Mouse (Mus musculus) monocyte, adult 5-6 weeks (primary cell): ENCODE measurements around the gene Syt1. TPM values are rescaled to one million over a fixed set of nuclear protein-coding genes. Genes with fewer than 3 reads are reported as not detected.

Experiments
- ATAC-seq: fragments of 153-309, 156-312 bp; replicated peaks from 2 replicates; pipeline ENCODE4 v1.8.0; 2017; ENCODE audit warnings: mild to moderate bottlenecking; ENCODE audit not compliant: low TSS enrichment, insufficient number of reproducible peaks, severe bottlenecking, poor library complexity, low FRiP score
- total RNA-seq: library from RNA; stranded (forward); fragments of 200-1000, 200-491, 200-594 nt; gene quantifications from 3 replicates; pipeline ENCODE4 v1.2.3, GENCODE M21; 2017

Gene Syt1
- total RNA-seq, 1 experiment from 2014 or later: not detected

DNA sequence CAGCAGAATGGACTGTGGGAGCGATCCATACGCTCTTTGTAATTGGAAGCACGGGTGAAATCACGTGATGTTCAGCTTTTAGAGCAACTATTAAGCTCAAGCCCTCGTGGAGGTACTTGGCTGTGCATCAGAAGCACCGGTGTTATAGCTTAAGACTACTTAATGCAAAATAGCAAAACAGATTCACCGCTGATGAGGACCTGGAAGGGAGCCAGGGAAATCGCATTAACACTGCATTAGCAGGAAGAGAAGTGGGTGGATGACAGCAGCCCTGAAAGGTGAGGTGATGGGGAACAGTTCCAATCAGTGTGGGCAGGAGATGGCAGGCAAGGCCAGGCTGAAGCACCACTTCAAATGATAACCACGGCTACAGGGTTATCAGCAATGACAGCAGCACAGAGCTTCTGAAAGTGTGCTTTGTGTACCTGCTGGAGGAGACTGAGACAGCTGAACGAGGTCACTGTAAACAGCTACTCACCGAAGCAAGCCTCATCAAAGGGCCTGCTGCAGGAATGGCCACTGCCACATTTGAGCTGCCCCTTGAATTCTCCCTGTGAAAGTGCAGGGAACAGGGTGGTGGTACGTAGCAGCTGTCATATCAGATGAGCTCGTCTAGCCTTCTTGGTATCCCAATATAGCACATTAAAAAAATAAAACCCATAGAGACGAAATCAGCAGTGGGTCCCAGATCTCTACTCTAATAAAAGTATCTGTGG lies 330.9 kb downstream of the Syt1 start:
- ATAC-seq: no peak

DNA sequence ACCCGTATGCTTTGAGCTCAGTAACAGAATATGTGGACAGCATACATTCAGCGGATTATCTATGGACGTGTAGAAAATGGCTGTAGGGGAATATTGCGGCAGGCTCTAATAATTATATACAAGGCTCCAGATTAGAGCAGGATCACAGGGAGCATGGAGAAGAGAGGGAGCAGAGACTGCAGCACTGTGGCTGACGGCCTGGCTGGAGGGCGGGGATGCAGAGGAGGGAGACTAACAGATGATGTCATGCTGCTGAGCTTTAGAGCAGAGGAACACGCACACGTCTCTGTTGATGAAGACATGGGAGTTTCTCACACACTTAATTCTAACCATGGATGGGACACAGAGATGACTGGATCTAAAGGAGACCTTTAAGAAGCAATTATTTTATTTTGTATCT lies 333.7 kb downstream of the Syt1 start:
- ATAC-seq: no peak

DNA sequence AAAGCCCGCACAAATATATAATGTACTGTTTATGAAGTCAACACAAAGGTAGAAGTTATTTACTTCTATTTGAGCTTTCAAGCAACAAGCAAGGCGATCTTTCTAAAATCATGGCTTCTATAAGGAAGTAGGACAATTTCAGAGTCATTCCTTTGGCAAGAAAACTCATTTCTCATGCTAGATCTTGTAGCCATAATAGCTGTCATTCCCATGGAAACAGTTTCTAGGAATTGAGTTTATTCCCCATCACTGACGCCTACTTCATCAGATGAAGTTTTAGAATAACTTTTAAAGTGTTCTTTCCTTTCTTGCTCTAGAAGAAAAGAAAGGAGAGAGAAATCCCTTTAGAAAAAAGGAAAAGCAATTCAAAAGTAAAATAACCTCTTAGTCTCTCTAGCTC lies 341.8 kb downstream of the Syt1 start:
- ATAC-seq: no peak

DNA sequence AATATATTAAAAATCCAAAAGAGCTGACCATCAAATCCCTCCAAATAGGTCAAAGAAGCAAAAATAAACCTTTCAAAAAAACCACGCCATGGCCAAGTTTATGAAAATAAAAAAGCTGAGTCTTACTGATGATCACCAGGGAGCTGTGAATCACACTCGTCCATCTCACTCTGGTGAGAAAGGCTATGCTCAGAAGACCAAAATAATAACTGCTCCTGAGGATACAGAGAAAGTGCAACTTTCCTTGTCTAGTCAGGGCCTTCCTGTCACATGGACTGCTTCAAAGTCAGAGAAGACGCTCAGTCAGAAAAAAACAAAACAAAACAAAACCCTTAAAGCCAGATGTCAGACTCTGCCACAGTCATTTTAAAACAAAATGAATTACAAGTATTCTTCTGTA lies 350.5 kb downstream of the Syt1 start:
- ATAC-seq: no peak

DNA sequence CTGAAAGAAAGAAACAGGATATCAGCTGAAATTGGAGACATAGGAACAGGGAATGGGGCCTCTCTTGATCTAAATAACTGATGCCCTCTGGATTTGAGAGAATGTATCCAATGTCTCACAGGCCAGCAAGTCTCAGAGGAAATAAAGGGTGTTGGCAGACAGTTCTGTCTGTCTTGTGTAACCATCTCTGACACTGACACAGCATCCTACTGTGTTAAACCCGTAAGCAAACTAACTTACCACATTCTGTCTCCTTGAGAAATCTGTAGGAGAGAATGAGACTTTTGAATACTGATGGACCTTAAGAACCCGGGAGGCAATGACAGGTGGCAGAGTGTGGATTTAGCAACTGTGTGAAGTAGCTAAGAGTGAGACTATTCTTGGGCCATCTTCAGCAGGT lies 352.5 kb downstream of the Syt1 start:
- ATAC-seq: no peak

DNA sequence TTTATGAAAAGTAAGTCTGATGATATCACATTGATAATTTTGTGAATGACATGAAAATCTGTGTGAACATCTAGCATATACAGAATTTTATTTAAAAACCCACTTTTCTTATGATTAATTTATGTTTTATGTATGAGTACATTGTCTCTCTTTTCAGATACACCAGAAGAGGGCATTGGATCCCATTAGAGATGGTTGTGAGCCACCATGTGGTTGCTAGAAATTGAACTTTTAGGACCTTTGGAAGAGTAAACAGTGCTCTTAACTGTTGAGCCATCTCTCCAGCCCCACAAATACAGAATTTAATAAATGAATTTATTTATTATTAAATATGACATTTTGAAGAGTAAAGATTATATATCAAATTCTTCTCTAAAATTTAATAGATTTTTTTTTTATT lies 353.1 kb downstream of the Syt1 start:
- ATAC-seq: no peak

DNA sequence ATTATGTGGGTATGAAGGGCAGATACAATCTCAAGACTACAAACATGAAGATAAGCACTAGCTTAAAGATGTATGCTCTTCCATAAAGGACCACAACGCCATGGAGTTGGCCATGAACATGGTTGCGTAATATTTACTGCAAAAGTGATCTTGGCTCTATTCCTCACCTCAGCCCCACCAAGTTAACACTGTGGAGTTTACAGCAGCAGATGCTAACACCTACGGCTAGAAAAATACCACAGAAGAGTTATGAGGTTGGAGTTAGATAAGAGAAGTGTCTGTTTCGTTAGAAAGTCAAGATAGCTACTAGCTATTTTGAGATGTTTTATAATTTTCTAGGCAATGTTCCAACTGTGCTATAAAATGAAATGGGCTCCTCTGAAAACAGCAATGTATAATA lies 353.9 kb downstream of the Syt1 start:
- ATAC-seq: no peak

DNA sequence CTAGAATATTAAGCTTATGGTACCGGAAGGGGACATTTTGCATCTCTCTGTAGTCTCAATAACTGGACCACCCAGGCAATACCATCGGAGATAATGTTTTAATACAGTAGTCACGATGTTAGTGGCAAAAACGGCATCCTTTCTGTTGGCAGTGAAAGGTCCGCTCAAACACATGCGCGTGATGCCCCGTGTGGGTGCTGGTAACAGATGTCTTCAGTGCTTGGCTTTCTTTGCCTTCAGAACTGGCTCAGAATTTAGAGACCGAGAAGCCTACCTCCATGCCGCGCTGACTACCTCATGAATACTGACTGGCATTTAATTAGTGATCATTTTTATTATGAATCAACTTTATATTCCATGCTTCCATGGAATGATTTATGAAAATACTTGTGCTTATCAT lies 355.7 kb downstream of the Syt1 start:
- no peak for ATAC-seq

DNA sequence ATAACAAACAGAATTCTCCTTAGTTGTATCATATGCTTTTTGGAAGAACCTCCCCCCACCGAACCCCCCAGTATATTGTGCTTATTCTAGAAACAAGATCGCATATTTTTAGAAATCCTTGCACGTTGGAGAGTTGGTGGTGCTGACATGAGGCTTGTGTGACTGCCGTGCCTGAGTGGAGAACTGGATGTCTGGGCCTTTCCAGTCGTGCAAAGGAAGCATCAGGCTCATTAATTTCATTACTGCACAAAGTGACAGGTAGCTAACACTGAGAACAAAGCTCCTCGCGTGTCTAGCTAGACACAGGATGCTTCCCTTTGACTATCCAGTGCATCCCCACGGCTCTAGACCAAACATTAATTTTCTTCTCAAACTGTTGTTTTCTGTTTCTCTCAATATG lies 358.0 kb downstream of the Syt1 start:
- ATAC-seq: no peak

DNA sequence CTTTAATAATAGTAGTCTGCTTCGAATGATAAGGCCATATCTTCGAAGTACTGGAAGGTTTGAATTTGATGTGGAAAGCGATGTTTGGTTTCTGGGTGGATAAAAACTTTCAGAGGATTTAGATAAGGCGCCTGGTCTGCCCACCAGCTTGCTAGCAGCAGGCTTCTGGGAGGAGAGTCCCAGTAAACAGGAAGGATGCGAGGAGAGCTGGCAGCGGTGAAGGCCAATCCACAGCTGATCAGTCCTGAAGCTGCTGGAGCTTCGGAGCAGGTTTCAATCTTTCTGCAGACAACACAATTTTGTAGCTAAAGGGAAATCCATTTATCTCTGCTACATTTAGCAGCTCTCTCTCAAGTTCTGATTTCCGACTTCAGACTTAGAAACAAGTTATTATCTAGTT lies 358.7 kb downstream of the Syt1 start:
- no peak for ATAC-seq

DNA sequence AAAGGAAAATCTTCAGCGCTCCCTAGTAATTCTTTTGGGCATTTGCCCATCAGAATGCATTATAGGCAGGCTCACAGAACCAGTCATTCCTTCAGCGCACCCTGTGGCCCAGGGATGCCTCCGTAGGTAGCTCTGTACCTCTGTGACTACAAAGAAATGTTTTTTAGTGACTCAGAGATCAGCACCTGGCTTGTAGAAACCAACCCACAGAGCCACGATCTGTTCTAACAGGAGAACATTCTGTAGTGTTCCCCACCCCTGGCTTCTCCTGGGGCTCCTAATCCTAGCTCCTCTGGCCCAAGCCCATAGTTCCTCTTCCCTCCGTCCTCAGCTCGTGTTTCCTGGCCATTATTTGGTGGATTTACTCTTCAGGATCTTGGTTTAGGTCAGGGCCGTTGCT lies 361.6 kb downstream of the Syt1 start:
- no peak for ATAC-seq

DNA sequence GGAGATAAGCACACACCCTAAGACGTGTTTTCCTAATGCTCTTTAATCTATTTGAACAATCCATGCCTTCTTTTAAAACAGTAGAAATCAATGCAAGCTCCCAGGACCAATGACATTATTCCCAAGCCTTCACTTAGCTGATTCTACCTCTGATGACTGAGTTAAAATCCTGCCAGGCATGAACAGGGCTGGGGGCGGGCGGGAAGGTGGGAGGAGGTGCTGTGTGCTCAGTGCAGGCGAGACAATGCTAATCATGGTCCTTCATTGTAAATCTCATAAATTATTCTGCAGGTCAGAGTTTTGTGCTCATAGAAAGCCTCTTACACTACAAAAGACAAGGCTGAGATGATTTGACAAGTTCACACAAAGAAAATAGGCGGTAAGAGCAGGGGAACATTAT lies 366.9 kb downstream of the Syt1 start:
- no peak for ATAC-seq

DNA sequence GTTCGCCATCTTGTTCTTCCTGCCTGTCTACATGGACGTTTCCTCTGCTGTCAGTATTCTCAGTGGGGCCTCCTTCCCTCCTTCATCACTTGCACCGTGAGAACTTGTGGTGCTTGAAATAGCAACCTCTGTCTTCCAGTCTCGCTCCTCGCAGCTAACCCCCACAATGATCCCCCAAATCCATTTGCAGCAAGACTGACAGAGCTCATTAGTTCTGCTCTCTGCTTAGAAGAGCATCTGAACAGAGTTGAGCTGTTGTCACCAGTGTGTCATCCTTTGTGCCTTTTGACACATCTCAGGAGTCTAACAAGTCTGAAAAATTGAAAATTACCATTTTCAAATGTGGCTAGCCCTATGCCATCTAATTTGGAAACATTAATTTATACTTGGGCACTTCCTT lies 372.7 kb downstream of the Syt1 start:
- ATAC-seq: no peak

DNA sequence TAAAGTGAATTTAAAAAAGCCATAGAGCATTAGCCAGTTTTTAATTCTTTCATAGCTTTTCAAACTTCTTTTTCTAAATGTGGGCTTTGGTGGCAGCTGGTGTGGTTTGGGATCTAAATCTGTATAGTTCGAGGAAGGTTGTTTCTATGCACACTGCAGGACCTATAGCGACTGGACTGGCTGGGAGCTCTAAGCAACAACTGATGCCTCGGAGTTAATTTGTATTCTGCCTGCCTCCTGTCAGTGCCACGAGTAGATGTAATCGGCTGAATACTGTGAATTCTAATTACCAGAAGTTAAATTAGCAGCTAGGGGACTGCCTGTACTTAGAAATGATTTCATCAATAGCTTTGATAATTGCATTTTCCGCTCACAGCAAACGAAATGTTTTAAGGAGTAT lies 374.7 kb downstream of the Syt1 start:
- no peak for ATAC-seq

DNA sequence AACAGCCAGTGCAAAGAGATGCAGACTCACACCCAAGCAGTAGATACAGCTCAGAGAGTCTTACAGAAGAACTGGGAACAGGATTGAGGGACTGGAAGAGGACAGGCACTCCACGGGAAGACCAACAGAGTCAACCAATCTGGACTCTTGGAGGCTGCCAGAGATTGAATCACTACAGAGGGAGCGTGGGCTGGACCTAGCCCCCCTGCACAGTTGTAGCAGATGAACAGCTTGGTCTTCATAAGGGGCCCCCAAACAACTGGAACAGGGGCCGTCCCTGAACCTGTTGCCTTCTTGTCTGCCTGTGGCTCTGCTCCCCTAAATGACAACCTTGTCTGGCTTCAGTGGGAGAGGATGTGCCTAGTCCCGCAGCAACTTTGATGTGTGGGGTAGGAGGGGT lies 375.2 kb downstream of the Syt1 start:
- no peak for ATAC-seq

DNA sequence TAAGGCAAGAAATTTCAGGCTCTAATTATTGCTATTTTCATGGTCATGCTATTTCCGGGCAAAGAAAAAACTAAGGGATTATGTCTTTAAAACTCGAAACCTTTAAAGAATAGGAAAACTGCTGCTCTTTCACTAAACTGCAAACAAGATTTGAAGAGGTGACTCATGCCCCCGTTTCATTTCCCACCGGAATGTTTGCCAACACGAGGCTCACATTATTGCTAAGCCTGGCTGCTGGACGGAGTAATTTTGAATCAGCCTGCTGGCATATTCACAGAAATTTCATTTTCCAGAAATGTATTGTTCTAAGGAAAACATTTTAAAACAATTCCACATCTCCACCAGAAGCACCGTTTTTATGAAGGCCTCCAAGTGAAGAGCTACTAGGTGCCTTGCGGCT lies 379.9 kb downstream of the Syt1 start:
- no peak for ATAC-seq

DNA sequence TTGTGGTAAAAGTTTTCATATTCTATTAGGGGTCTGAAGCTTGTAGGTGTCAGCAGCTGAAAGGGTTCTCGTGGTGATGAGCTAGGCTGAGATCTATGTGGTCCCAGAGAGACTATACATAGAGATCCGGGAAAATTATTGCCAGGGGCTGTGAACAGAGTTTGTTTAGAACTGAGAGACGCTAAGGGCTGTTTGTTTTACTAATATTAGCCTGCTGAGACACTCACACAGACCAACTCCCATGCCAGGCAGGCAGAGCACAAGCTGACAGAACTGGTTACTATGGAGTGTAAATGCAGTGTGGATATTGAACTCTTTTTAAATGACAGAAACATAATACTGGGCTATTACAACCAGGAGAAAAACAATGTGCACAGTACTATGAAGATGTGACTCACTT lies 384.4 kb downstream of the Syt1 start:
- no peak for ATAC-seq

DNA sequence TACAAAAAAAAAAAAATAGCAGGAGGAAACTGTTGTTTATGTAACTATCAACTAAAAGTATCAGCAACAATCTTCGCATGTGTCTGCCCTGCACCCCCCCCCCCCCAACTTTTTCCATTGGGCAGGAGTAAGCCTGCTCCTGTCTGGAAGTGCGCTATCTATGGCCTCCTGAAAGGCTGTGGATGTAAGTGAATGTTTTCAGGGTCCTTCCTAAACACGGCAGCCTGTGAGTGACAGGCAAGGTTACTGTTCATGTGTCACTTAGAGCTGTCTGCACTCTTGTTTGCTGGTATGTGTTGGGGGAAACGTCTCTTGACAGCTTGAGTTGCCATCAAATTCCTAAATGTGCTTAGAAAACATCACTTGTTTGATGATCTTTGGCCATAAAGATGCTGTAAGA lies 387.8 kb downstream of the Syt1 start:
- no peak for ATAC-seq

DNA sequence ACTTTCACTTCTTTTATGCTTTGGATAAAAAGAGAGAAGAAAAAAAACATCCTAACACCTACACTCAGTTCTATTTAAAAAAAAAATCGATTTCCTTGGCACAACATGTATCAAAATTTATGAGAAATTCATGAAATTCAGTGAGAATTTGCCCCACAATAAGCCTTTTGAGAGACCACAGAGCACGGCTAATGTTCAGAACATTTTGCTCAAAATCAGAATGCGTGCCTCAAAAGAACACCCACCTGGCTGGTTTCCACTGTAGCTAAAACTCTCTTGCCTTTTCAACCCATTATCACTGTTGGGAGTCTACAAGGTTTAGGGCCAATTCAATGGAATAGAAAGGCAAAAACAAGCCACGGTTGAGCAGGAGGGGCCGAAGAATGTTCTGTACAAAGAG lies 390.9 kb downstream of the Syt1 start:
- ATAC-seq: no peak

DNA sequence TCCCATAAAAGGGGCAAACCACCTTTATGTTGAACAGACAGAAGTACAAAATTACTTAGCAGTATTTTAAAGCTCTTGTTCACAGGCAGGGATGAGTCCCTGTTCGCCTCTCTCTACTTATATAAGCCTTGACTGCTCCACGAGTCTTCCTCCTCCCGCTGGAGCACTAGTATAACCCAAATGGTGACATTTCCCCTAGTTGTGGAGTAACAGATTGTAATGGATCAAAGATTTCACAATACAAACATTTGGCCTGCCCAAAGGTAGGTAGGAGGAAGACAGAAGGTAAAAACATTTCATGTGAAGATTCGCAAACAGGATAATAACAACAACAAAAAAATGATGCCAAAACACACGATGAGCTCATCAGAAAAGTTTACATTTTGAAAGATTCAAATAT lies 391.6 kb downstream of the Syt1 start:
- ATAC-seq: no peak

DNA sequence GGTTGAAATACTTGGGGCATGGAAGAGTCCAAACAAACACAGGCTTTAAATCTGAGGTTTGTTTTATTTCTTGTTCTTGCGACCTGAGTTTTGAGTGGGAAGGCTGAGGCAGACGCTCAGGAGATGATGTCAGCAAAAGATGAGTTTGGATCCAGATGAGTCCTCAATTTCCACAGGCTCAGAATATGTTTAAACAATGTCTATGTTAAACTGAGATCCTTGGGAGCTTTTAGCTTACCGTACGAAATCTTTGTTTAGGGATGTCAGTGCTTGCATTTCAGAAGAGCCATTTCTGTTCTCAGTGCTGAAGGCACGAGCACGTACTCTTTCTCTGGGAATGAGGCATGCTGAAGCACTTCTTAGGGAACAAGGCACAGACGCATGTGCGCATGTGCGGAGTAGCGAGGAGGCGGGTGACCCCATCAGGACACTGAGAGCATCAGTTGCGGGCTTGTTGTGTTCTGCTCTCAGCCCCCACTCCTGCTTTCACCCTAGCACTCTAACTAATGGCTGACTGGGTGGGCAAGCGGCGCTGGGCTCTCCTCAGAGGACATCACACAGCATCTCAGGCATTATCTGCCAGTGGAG lies 400.6 kb downstream of the Syt1 start:
- no peak for ATAC-seq
